Mouse (Mus musculus) thymus, postnatal 0 days (tissue): Measurements from ENCODE around the gene Vamp3. TPM values are rescaled to one million over a fixed set of nuclear protein-coding genes. Genes with fewer than 3 reads are reported as not detected.
"Not testable (repeated sequence)": the region's sequence is repeated elsewhere in the genome, so short reads cannot be mapped to it uniquely, and the experiment has no call there.

Experiments
- DNase-seq: peaks from one replicate; pipeline ENCODE4 v3.0.0-alpha.2; 2015; ENCODE audit warnings: low spot score
- polyA plus RNA-seq: library from polyadenylated mRNA; unstranded; fragments of >200 nt; fragmentation: Nextera tagmentation; extraction: Ambion mirVana; gene quantifications from 2 replicates; pipeline ENCODE4 v1.2.1, GENCODE M21; 2015

Vamp3 gene
- polyA plus RNA-seq, 1 experiment from 2014 or later: 73.3 TPM

- DNase-seq: peak; percentile 6
Observed at GRCm38 (mm10) chr4:151044944-151045570, 12.7 kb downstream of the Vamp3 start.

GRCm38 (mm10) chr4:151044037-151044943 lies 13.5 kb downstream of the Vamp3 start, which contains the start of gene Per3:
Gene Per3, minus strand, starts transcription at chr4:151044665.
- DNase-seq: peak; percentile 88

DNA sequence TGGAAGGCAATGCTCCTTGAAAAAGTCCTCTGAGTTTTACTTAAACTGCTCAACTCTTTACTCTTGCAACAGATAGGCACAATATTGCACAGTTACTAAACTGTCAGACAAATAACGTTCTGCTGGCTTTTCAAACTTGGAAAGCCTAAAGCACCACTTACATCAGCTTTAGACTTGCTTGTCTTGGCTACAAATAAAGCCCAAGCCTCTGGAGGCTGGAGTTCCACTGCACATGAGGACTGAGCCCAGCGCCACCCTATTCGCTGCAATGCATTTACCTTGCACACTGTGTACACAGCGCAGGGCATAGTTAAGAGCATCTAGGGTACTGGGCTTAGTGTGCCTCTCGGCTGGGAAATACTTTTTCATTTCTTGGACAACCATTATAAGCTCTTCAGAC lies 14.5 kb downstream of the Vamp3 start:
- DNase-seq: no peak

GRCm38 (mm10) chr4:151041506-151041905 lies 16.3 kb downstream of the Vamp3 start:
- no peak for DNase-seq

GRCm38 (mm10) chr4:151037800-151038199 lies 20.0 kb downstream of the Vamp3 start:
- DNase-seq: no peak

- no peak for DNase-seq
Observed at GRCm38 (mm10) chr4:151036521-151036920, 21.2 kb downstream of the Vamp3 start.

DNA sequence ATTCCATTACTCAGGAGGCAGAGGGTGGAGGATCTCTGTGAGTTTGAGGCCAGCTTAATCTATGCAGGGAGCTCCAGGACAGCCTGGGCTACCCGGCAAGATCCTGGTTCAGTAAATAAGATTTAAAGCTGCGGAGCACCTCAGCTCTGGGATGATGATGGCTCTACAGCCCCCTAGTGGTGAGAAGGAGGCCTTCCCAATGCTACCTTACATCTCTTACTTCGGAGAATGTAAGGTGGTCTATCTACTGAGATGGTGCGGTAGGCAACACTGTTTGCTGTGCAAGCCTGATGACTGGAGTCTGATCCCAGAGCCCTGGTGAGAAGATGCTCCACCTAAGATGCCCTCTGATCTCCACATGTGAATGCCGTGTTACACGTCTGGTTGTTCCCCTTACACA lies 30.8 kb downstream of the Vamp3 start:
- peak; percentile 54 for DNase-seq

DNA sequence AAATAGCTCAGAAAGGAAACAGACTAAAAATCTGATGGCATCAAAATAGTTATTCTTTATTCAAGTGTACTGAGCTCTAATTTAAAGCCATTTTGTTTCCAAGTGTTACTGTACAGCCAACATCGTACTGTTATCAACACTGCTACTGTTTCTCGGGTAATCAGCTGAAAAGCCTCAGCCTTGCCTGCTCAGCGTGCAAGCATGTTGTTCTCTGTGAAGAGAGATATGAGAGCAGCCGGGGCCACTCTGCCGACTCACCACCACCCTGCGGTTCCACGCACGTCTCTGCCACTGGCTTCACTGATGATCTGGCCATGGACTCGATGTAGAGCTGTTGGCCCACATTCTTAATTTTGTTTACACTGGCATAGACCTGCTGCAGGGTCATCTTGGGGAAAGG lies 33.6 kb downstream of the Vamp3 start:
- DNase-seq: no peak

DNA sequence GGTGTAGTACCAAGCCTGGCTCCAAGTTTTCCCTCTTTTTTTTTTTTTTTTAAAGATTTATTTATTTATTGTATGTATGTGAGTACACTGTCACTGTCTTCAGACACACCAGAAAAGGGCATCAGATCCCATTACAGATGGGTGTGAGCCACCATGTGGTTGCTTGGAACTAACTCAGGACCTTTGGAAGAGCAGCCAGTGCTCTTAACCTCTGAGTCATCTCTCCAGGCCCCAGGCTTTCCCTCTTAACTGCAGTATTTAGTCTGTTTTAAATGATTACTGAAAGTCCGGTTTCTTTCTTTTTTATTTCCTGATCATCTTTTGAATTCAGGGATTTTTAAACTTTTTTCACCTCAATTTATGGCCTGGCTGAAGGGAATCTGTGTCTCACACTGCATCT lies 40.4 kb downstream of the Vamp3 start:
- not testable (repeated sequence) for DNase-seq

- DNase-seq: no peak
Observed at GRCm38 (mm10) chr4:151015946-151016345, 41.8 kb downstream of the Vamp3 start.

- DNase-seq: no peak
Observed at GRCm38 (mm10) chr4:151010316-151010715, 47.4 kb downstream of the Vamp3 start.

GRCm38 (mm10) chr4:151006945-151007344 lies 50.8 kb downstream of the Vamp3 start:
- peak; percentile 76 for DNase-seq

- DNase-seq: peak; percentile 47
Observed at GRCm38 (mm10) chr4:151005656-151006318, 52.0 kb downstream of the Vamp3 start.

GRCm38 (mm10) chr4:151001397-151001796 lies 56.4 kb downstream of the Vamp3 start:
- no peak for DNase-seq

- DNase-seq: no peak
Observed at GRCm38 (mm10) chr4:150998626-150999025, 59.1 kb downstream of the Vamp3 start.

Other genes with a start within 250 kb of the Vamp3 start
- gene Errfi1, start 204.0 kb downstream of the Vamp3 start, polyA plus RNA-seq: 15.7 and 16.7 TPM in 2 replicates
- 509 and 526 TPM in 2 replicates for gene Park7, start 143.5 kb downstream of the Vamp3 start, polyA plus RNA-seq
- 8.5 and 9.6 TPM in 2 replicates for gene Tnfrsf9, start 143.4 kb downstream of the Vamp3 start, polyA plus RNA-seq
- gene Uts2, start 60.9 kb downstream of the Vamp3 start, polyA plus RNA-seq: 0.47 TPM in 1 of 2 replicates, not detected in the other
- 2.5 and 2.8 TPM in 2 replicates for gene Per3, start 13.3 kb downstream of the Vamp3 start, polyA plus RNA-seq
- gene Gm13090, start 31.6 kb upstream of the Vamp3 start, polyA plus RNA-seq: not detected in 2 replicates